Mouse (Mus musculus): ENCODE data around the gene C1qtnf5.

- no peak for TF ChIP-seq CTCF (IDR thresholded peaks at IDR 0.05; ENCODE audit: borderline replicate concordance, insufficient read depth, low read length)
- peak; percentile 66 for TF ChIP-seq POLR2A (IDR thresholded peaks at IDR 0.05; ENCODE audit: low read depth, low read length)
Measured at GRCm38 (mm10) chr9:44130034-44130433, 23.0 kb downstream of the C1qtnf5 start.
